Mouse (Mus musculus) liver, embryonic 14.5 days (tissue): ENCODE results near the gene Pbrm1.
A peak's percentile ranks its signal among the peaks of the same experiment; 100 is the strongest.

ENCODE experiments used
- CTCF ChIP-seq: IDR thresholded peaks from 2 replicates; pipeline ENCODE4 v1.5.1; 2016; ENCODE audit warnings: antibody characterized with exemption, low read depth, control low read depth
- EP300 ChIP-seq: IDR thresholded peaks from 2 replicates; pipeline ENCODE4 v1.6.1; 2016; ENCODE audit warnings: antibody characterized with exemption, low read depth

DNA sequence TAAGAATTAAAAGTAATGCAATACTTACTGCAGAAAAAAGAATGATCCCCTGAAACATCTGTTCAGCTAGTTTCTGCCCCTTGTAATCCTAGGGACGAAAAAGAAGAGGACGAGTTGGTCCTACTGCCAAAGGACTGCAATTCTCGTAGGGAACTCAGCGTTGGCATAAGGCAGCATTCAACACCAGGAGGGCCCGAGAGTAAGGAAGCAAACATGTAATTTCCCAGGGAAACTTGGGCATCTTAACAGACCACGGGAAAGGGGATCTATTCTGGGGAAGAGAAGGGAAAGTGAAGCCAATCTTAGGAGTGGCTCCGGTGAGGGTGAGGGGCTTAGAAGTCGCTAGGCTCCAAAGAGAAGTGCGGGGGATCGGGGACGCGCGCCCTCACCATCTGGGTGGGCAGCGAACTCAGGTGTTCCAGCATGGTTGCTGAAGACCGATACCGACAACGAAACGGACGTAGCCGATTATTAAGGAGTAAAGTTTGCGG is 18.1 kb upstream of the Pbrm1 start:
- TF ChIP-seq CTCF (peak; percentile 41; the same call in 1 of the 2 replicates), EP300 (no peak)
